Mouse (Mus musculus) embryonic fibroblast, embryonic 13.5 days (primary cell): ENCODE results near the gene Cbr1. TPM values are rescaled to one million over a fixed set of nuclear protein-coding genes. Genes with fewer than 3 reads are reported as not detected.
"Not testable (repeated sequence)": the region's sequence is repeated elsewhere in the genome, so short reads cannot be mapped to it uniquely, and the experiment has no call there.

Source experiments
- H3K27ac ChIP-seq: 2 replicates; pipeline ENCODE4 v1.5.1; 2012; ENCODE audit warnings: low read length, control low read depth, inconsistent platforms; ENCODE audit not compliant: insufficient read depth
- H3K4me1 ChIP-seq: 2 replicates; pipeline ENCODE4 v1.6.1; 2011; ENCODE audit warnings: low read length; ENCODE audit not compliant: control insufficient read depth, insufficient read depth
- H3K4me3 ChIP-seq: 2 replicates; pipeline ENCODE4 v1.5.1; 2011; ENCODE audit warnings: mild to moderate bottlenecking, control low read depth, low read length; ENCODE audit not compliant: insufficient read depth
- CTCF ChIP-seq: IDR thresholded peaks from 2 replicates; pipeline ENCODE4 v1.5.1; 2011; ENCODE audit warnings: mild to moderate bottlenecking, control low read depth, low read length, moderate library complexity, borderline replicate concordance; ENCODE audit not compliant: insufficient read depth
- POLR2A ChIP-seq: IDR thresholded peaks from 2 replicates; pipeline ENCODE4 v1.6.1; 2011; ENCODE audit warnings: low read depth, mild to moderate bottlenecking, control low read depth, low read length, moderate library complexity
- polyA plus RNA-seq: library from polyadenylated mRNA; stranded (reverse); fragments of >200 nt; gene quantifications from 2 replicates; pipeline ENCODE4 v1.2.4, GENCODE M21; 2011; ENCODE audit warnings: low read depth; ENCODE audit not compliant: missing spikeins, insufficient read length

The Cbr1 gene
- polyA plus RNA-seq, 1 experiment = 30.0 TPM

GRCm38 (mm10) chr16:93615118-93615870 is 9.6 kb downstream of the Cbr1 start:
- Histone ChIP-seq H3K4me3 (no peak overlapping the region), H3K27ac (no peak overlapping the region), H3K4me1 (no peaks in the 10 kb centered on the region)
- TF ChIP-seq CTCF (peak; percentile 71; the same call in 1 of the 2 replicates), POLR2A (no peak)

DNA sequence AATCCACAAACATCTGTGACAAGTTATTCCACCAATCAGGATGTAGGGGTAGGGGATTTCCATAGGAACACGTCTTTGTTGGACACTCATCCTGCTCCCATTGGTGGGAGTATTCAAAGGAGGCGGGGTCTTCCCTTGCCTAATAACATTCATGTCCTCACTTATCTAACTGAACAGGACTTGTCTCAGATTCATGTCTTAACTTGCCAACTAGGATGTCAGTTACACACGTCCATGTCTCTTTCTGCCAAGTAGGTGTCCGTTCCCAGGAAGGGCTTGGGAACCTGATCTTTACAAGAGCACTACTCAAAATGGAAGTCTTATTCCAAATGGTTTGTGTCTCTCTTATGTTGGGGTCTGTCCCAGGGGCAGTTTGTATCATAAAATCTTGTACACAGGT is 18.1 kb downstream of the Cbr1 start:
- H3K4me1 ChIP-seq, H3K27ac ChIP-seq, H3K4me3 ChIP-seq: not testable (repeated sequence)

- no peak overlapping the region for H3K4me3 ChIP-seq
- H3K4me1 ChIP-seq = no peaks in the 10 kb centered on the region
- TF ChIP-seq CTCF (no peak), POLR2A (no peak)
- no peak overlapping the region for H3K27ac ChIP-seq
Observed at GRCm38 (mm10) chr16:93624671-93625070, 19.0 kb downstream of the Cbr1 start.

- TF ChIP-seq POLR2A (no peak), CTCF (peak; percentile 26; the same call in 1 of the 2 replicates)
- Histone ChIP-seq H3K4me1 (no peaks in the 10 kb centered on the region), H3K4me3 (no peak overlapping the region), H3K27ac (no peak overlapping the region)
Observed at GRCm38 (mm10) chr16:93626745-93627144, 21.1 kb downstream of the Cbr1 start.

- H3K4me1 ChIP-seq = no peaks in the 10 kb centered on the region
- H3K27ac ChIP-seq = no peak within 1 kb of the TSS
- TF ChIP-seq CTCF = no peak
- no peak for TF ChIP-seq POLR2A
- H3K4me3 ChIP-seq = no peak within 1 kb of the TSS
Observed at GRCm38 (mm10) chr16:93627761-93628400, 22.2 kb downstream of the Cbr1 start, which contains the start of gene Gm5678. TSS of gene Gm5678 (plus strand) at chr16:93628097.

DNA sequence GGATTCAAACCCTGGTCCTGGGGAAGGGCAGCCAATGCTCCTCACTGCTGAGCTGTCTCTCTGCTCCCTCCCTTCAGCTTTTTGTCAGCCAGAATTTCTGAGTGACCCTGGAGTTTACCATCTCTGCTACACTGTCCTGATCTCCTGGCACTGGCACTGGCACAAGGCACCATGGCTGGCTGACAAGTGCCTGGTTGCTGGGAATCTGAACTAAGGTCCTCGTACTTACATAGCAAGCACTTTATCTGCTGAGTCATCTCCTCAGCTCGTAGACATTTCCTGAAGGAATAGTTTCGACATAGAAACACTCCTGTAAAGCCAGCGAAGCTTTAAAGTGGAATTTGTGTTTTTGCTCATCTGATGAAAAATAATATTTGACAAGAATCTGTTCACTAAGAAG is 38.4 kb downstream of the Cbr1 start:
- Histone ChIP-seq H3K27ac (no peak overlapping the region), H3K4me1 (no peaks in the 10 kb centered on the region; the same call in 1 of the 2 replicates), H3K4me3 (no peak overlapping the region)
- TF ChIP-seq CTCF (no peak), POLR2A (no peak)

- no peak overlapping the region for H3K27ac ChIP-seq
- no peaks in the 10 kb centered on the region; the same call in 1 of the 2 replicates for H3K4me1 ChIP-seq
- no peak overlapping the region for H3K4me3 ChIP-seq
- TF ChIP-seq POLR2A (no peak), CTCF (no peak)
Observed at GRCm38 (mm10) chr16:93648441-93649183, 43.0 kb downstream of the Cbr1 start.

Other genes with a start within 250 kb of the Cbr1 start
- gene Setd4, start 1.8 kb upstream of the Cbr1 start, polyA plus RNA-seq = 4.9 and 6.1 TPM in 2 replicates
- not detected in 2 replicates for gene Gm5678, start 22.2 kb downstream of the Cbr1 start, polyA plus RNA-seq
- 10.2 and 14.0 TPM in 2 replicates for gene Cbr3, start 77.4 kb downstream of the Cbr1 start, polyA plus RNA-seq
- gene Dop1b, start 106.1 kb downstream of the Cbr1 start, polyA plus RNA-seq = 17.4 and 20.7 TPM in 2 replicates
- gene Morc3, start 226.3 kb downstream of the Cbr1 start, polyA plus RNA-seq = 38.8 and 41.2 TPM in 2 replicates